ENCODE assay signal across 16 mouse cellular contexts in genomic region chr1:161380425-161380780, GRCm38 (mm10). TPM values are rescaled to one million over a fixed set of nuclear protein-coding genes. Genes with fewer than 3 reads are reported as not detected.
A peak's percentile ranks its signal among the peaks of the same experiment; 100 is the strongest.
DNase-seq lines count a peak whose midpoint lies in the region; ATAC-seq lines count a peak whose summit lies in the region.
"Had no signal": no experiment of that assay in that cellular context is flagged by ENCODE, and none has a peak within 500 bp of the region (broad histone marks: within the 10 kb centered on the region; RNA-seq: fewer than 3 reads in every experiment).

No protein-coding gene starts in this region.

- no peak overlapping the region for H3K9ac ChIP-seq in kidney, embryonic 16.5 days (replicated peaks; ENCODE audit: low read length)
- H3K9ac ChIP-seq in forebrain, embryonic 15.5 days (replicated peaks): no peak overlapping the region
- H3K9ac ChIP-seq: lung, embryonic 15.5 days; midbrain, embryonic 12.5 days had no signal

- H3K36me3 ChIP-seq in kidney, embryonic 16.5 days (ENCODE audit: insufficient read depth, low read length): no peaks in the 10 kb centered on the region
- no peaks in the 10 kb centered on the region for H3K36me3 ChIP-seq in embryonic facial prominence, embryonic 10.5 days (replicated peaks)
- H3K36me3 ChIP-seq in forebrain, embryonic 15.5 days: no peaks in the 10 kb centered on the region
- H3K36me3 ChIP-seq: lung, embryonic 15.5 days; midbrain, embryonic 12.5 days had no signal

- DNase-seq in kidney, adult 9 months: no peak
- DNase-seq in embryonic facial prominence, embryonic 10.5 days (ENCODE audit: low spot score): peak; percentile 19
- peak; percentile 37 for DNase-seq in mesoderm, embryonic 11.5 days (ENCODE audit: low read depth, low spot score)
- no peak for DNase-seq in B cell, adult 2 months
- no peak for DNase-seq in spleen, postnatal 10 days (ENCODE audit: low spot score in 2 of 2)
- DNase-seq: cerebellum, adult 11-12 months; left cerebral cortex, postnatal 4 days had no signal

- no peaks in the 10 kb centered on the region for H3K9me3 ChIP-seq in kidney, embryonic 16.5 days (ENCODE audit: low read length)
- no peaks in the 10 kb centered on the region for H3K9me3 ChIP-seq in embryonic facial prominence, embryonic 10.5 days
- H3K9me3 ChIP-seq in forebrain, embryonic 15.5 days: no peaks in the 10 kb centered on the region
- H3K9me3 ChIP-seq: lung, embryonic 15.5 days; midbrain, embryonic 12.5 days had no signal

- 36% methylated on average over 5 of the region's 5 CpGs for WGBS in kidney, embryonic 16.5 days
- WGBS in embryonic facial prominence, embryonic 10.5 days: 24% methylated on average over 5 of the region's 5 CpGs
- 20% methylated on average over 5 of the region's 5 CpGs for WGBS in forebrain, embryonic 15.5 days

- H3K27me3 ChIP-seq in kidney, embryonic 16.5 days (ENCODE audit: insufficient read depth, low read length): no peaks in the 10 kb centered on the region
- no peaks in the 10 kb centered on the region for H3K27me3 ChIP-seq in embryonic facial prominence, embryonic 10.5 days (replicated peaks; ENCODE audit: low read depth, poor library complexity, severe bottlenecking)
- H3K27me3 ChIP-seq in forebrain, embryonic 15.5 days: no peaks in the 10 kb centered on the region
- H3K27me3 ChIP-seq: lung, embryonic 15.5 days; midbrain, embryonic 12.5 days had no signal

- no peak overlapping the region for H3K27ac ChIP-seq in kidney, embryonic 16.5 days (ENCODE audit: low read length)
- H3K27ac ChIP-seq in embryonic facial prominence, embryonic 10.5 days (replicated peaks): 0 out of 2 replicates have a peak overlapping the region, but pooled peaks have one; percentile 20
- peak overlapping the region; percentile 57 for H3K27ac ChIP-seq in forebrain, embryonic 15.5 days (replicated peaks)
- H3K27ac ChIP-seq: lung, embryonic 15.5 days; midbrain, embryonic 12.5 days had no signal

- H3K4me2 ChIP-seq in kidney, embryonic 16.5 days (replicated peaks; ENCODE audit: low read depth, low read length): no peak overlapping the region
- peak overlapping the region; percentile 25; the same call in 1 of the 2 replicates for H3K4me2 ChIP-seq in forebrain, embryonic 15.5 days (replicated peaks)
- H3K4me2 ChIP-seq: lung, embryonic 15.5 days; midbrain, embryonic 12.5 days had no signal

- 0 out of 2 replicates have a peak, but pooled peaks cover 2% of the 10 kb centered on the region for H3K4me1 ChIP-seq in kidney, embryonic 16.5 days (ENCODE audit: insufficient read depth, low read length)
- peaks cover 13% of the 10 kb centered on the region; the same call in 1 of the 2 replicates for H3K4me1 ChIP-seq in embryonic facial prominence, embryonic 10.5 days
- H3K4me1 ChIP-seq in forebrain, embryonic 15.5 days: peaks cover 22% of the 10 kb centered on the region

- H3K4me3 ChIP-seq in kidney, embryonic 16.5 days (ENCODE audit: low read length): no peak overlapping the region
- H3K4me3 ChIP-seq in embryonic facial prominence, embryonic 10.5 days: no peak overlapping the region
- no peak overlapping the region for H3K4me3 ChIP-seq in forebrain, embryonic 15.5 days
- H3K4me3 ChIP-seq: lung, embryonic 15.5 days; midbrain, embryonic 12.5 days had no signal

- ATAC-seq in kidney, embryonic 16.5 days (ENCODE audit: low FRiP score, low TSS enrichment): 0 out of 2 replicates have a peak, but pooled peaks have one; percentile 31
- peak; percentile 11 for ATAC-seq in forebrain, embryonic 15.5 days (replicated peaks)
- ATAC-seq: intestine, embryonic 16.5 days had no signal

RNA-seq across cellular contexts. Expression of gene Tnfsf4, which starts 14.8 kb away (rescaled TPM):
- polyA plus RNA-seq in kidney, embryonic 16.5 days (2015; fragmentation: Nextera tagmentation; extraction: Ambion mirVana): 0.09 TPM in 1 of 2 replicates, not detected in the other
- polyA plus RNA-seq in embryonic facial prominence, embryonic 10.5 days (2016; fragmentation: Nextera tagmentation; extraction: Ambion mirVana): not detected in 2 replicates
- polyA plus RNA-seq in forebrain, embryonic 15.5 days (2015; fragmentation: Nextera tagmentation; extraction: Ambion mirVana): not detected in 2 replicates
- polyA plus RNA-seq: cortical plate, adult 2 months; frontal cortex, adult 2 months; intestine, embryonic 16.5 days; lung, embryonic 15.5 days; neural tube, embryonic 14.5 days; urinary bladder, adult 2 months had no signal

Comparison
In these comparisons a context has a peak if more than half of its experiments do, and no peak if none do; other contexts are left out.
1. DNase-seq: peak in embryonic facial prominence, embryonic 10.5 days (single experiment) and mesoderm, embryonic 11.5 days (single experiment); none in kidney, adult 9 months (single experiment), B cell, adult 2 months (0 of 2) and spleen, postnatal 10 days (0 of 2).